Comparison of ENCODE assay signal across 27 mouse cellular contexts in the genomic region with DNA sequence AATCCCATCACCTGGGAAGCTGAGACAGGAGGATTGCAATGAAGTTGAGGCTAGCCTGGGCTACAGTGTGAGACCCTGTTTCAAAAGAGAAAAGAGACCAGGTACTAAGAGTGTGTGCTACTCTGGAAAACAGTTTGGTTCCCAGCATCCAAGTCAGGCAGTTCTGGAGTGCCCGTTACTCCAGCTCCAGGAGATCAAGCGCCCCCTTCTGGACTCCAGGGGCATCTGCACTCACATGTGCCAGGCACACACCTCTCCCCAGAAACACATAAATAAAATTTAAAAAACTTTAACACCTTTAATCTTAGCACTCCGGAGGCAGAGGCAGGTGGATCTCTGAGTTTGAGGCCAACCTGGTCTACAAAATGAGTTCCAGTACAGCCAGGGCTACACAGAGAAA. TPM values are rescaled to one million over a fixed set of nuclear protein-coding genes. Genes with fewer than 3 reads are reported as not detected.
DNase-seq lines count a peak whose midpoint lies in the region; TF ChIP-seq lines count a peak whose summit lies in the region.
"Had no signal": no experiment of that assay in that cellular context is flagged by ENCODE, and none has a peak within 500 bp of the region (broad histone marks: within the 10 kb centered on the region; RNA-seq: fewer than 3 reads in every experiment).

No protein-coding gene starts in this region.

- no peak for DNase-seq in testis, postnatal 14 days (ENCODE audit: low spot score)
- DNase-seq in R1 (ENCODE audit: low read depth, low spot score) = peak; percentile 78
- DNase-seq in left cerebral cortex, adult 8-10 months (ENCODE audit: low spot score in 2 of 2) = no peak
- DNase-seq in left cerebral cortex, adult 18-20 months (ENCODE audit: low spot score in 2 of 2) = no peak
- no peak for DNase-seq in lung, adult 2 months
- DNase-seq: heart, adult 11 months had no signal

- H3K9me3 ChIP-seq in ES-Bruce4 (replicated peaks; ENCODE audit: control insufficient read depth, insufficient read depth, low read length, poor library complexity, severe bottlenecking) = no peaks in the 10 kb centered on the region
- H3K9me3 ChIP-seq: forebrain, embryonic 10.5 days; forebrain, embryonic 13.5 days; heart, embryonic 12.5 days; heart, embryonic 15.5 days; hindbrain, embryonic 10.5 days; hindbrain, embryonic 13.5 days; intestine, embryonic 15.5 days had no signal

- H3K4me3 ChIP-seq in testis, adult 2 months (ENCODE audit: control insufficient read depth, low read depth, low read length) = no peak overlapping the region
- H3K4me3 ChIP-seq in ES-Bruce4 (ENCODE audit: low read depth, low read length) = no peak overlapping the region
- H3K4me3 ChIP-seq in lung, adult 2 months (replicated peaks; ENCODE audit: extremely low read depth, low read depth, low read length) = no peak overlapping the region
- H3K4me3 ChIP-seq: forebrain, embryonic 10.5 days; forebrain, embryonic 13.5 days; gastrocnemius, adult 2 months; heart, embryonic 12.5 days; heart, embryonic 15.5 days; hindbrain, embryonic 10.5 days; hindbrain, embryonic 13.5 days; intestine, embryonic 15.5 days had no signal

- H3K27me3 ChIP-seq in testis, adult 2 months (ENCODE audit: control insufficient read depth, insufficient read depth, low read length) = no peaks in the 10 kb centered on the region
- H3K27me3 ChIP-seq in ES-Bruce4 (ENCODE audit: control insufficient read depth, insufficient read depth, low read length, poor library complexity, severe bottlenecking) = no peaks in the 10 kb centered on the region

- TF ChIP-seq POLR2A in testis, adult 2 months (IDR thresholded peaks at IDR 0.05; ENCODE audit: control insufficient read depth, low read depth, low read length) = no peak
- no peak for TF ChIP-seq POLR2A in ES-Bruce4 (IDR thresholded peaks at IDR 0.05; ENCODE audit: insufficient read depth, low read length)
- no peak for TF ChIP-seq POLR2A in lung, adult 2 months (IDR thresholded peaks at IDR 0.05; ENCODE audit: borderline replicate concordance, extremely low read depth, low read depth, low read length)

- no peaks in the 10 kb centered on the region for H3K36me3 ChIP-seq in testis, adult 2 months (ENCODE audit: control insufficient read depth, insufficient read depth, low read length)
- no peaks in the 10 kb centered on the region for H3K36me3 ChIP-seq in ES-Bruce4 (ENCODE audit: control insufficient read depth, insufficient read depth, low read length, poor library complexity, severe bottlenecking)
- H3K36me3 ChIP-seq: forebrain, embryonic 10.5 days; heart, embryonic 12.5 days; heart, embryonic 15.5 days; hindbrain, embryonic 10.5 days; hindbrain, embryonic 13.5 days; intestine, embryonic 15.5 days had no signal

- no peak overlapping the region for H3K27ac ChIP-seq in testis, adult 2 months (ENCODE audit: control insufficient read depth, insufficient read depth, low read depth, low read length)
- no peak overlapping the region for H3K27ac ChIP-seq in ES-Bruce4 (ENCODE audit: insufficient read depth, low read length)
- H3K27ac ChIP-seq: forebrain, embryonic 10.5 days; forebrain, embryonic 13.5 days; gastrocnemius, adult 2 months; heart, embryonic 15.5 days; hindbrain, embryonic 13.5 days; intestine, embryonic 15.5 days had no signal

- no peak overlapping the region for H3K9ac ChIP-seq in ES-Bruce4 (ENCODE audit: low read depth, poor library complexity, severe bottlenecking)
- H3K9ac ChIP-seq: forebrain, embryonic 13.5 days; heart, embryonic 12.5 days; heart, embryonic 15.5 days; hindbrain, embryonic 13.5 days; intestine, embryonic 15.5 days had no signal

- peak; percentile 21; the same call in 1 of the 2 replicates for TF ChIP-seq CTCF in testis, adult 2 months (IDR thresholded peaks at IDR 0.05; ENCODE audit: control insufficient read depth, insufficient read depth, insufficient replicate concordance, low read depth, low read length)
- peak; percentile 37 for TF ChIP-seq CTCF in ES-Bruce4 (IDR thresholded peaks at IDR 0.05; ENCODE audit: low read depth, low read length)
- no peak for TF ChIP-seq CTCF in lung, adult 2 months (IDR thresholded peaks at IDR 0.05; ENCODE audit: insufficient read depth, low read length)

- no peak for TF ChIP-seq EP300 in ES-Bruce4 (IDR thresholded peaks at IDR 0.05; ENCODE audit: insufficient read depth, low read depth, low read length)

- WGBS in lung, adult 2 months = 67% methylated on average over 3 of the region's 3 CpGs

- H3K4me1 ChIP-seq in testis, adult 2 months (ENCODE audit: control insufficient read depth, insufficient read depth, low read length) = no peaks in the 10 kb centered on the region
- H3K4me1 ChIP-seq in ES-Bruce4 (ENCODE audit: control insufficient read depth, insufficient read depth, low read length) = no peaks in the 10 kb centered on the region
- H3K4me1 ChIP-seq in lung, adult 2 months (ENCODE audit: control insufficient read depth, insufficient read depth, low read length) = no peaks in the 10 kb centered on the region
- H3K4me1 ChIP-seq: heart, embryonic 12.5 days; heart, embryonic 15.5 days; intestine, embryonic 15.5 days had no signal

RNA-seq across cellular contexts. Expression of a gene that starts 9.9 kb away (rescaled TPM):
- not detected in 2 replicates for polyA plus RNA-seq in testis, adult 2 months (2012; rRNA removed)
- 0.99 and 3.0 TPM in 2 replicates for polyA plus RNA-seq in ES-Bruce4 (2011; ENCODE audit: insufficient read depth, insufficient read length, low read depth, missing spikeins)
- 1 to 10 TPM; 3.3 to 6.1 (median 4.8) TPM for total RNA-seq in left cerebral cortex, adult 8-10 months (2022)
- total RNA-seq in left cerebral cortex, adult 18-20 months (2021) = 1 to 10 TPM; 3.3 to 3.8 TPM
- polyA plus RNA-seq in lung, adult 2 months (2012; rRNA removed) = 0.58 and 1.1 TPM in 2 replicates

RNA-seq across cellular contexts. Expression of a gene that starts 19.4 kb away (rescaled TPM):
- polyA plus RNA-seq in testis, adult 2 months (2012; rRNA removed) = not detected in 2 replicates
- not detected in 2 replicates for polyA plus RNA-seq in ES-Bruce4 (2011; ENCODE audit: insufficient read depth, insufficient read length, low read depth, missing spikeins)
- under 1 TPM; 0.16 to 0.74 (median 0.44) TPM for total RNA-seq in left cerebral cortex, adult 8-10 months (2022)
- total RNA-seq in left cerebral cortex, adult 18-20 months (2021) = not detected
- polyA plus RNA-seq in lung, adult 2 months (2012; rRNA removed) = 2.1 and 2.6 TPM in 2 replicates
- total RNA-seq: gastrocnemius, adult 2 months; gastrocnemius, postnatal 14 days had no signal
- polyA plus RNA-seq: activated CD4-positive, CD25-positive, alpha-beta regulatory T cell, adult 4 months; brain, embryonic 14.5 days; C2C12; embryonic facial prominence, embryonic 11.5 days; forebrain, embryonic 10.5 days; forebrain, embryonic 13.5 days; forebrain, embryonic 16.5 days; heart, embryonic 12.5 days; heart, embryonic 15.5 days; hindbrain, embryonic 10.5 days; hindbrain, embryonic 13.5 days had no signal

RNA-seq across cellular contexts. Expression of a gene that starts 33.2 kb away (rescaled TPM):
- 1.5 and 3.6 TPM in 2 replicates for polyA plus RNA-seq in testis, adult 2 months (2012; rRNA removed)
- polyA plus RNA-seq in ES-Bruce4 (2011; ENCODE audit: insufficient read depth, insufficient read length, low read depth, missing spikeins) = not detected in 2 replicates
- total RNA-seq in left cerebral cortex, adult 8-10 months (2022) = 1 to 10 TPM in 2 of 4 experiments, not detected in 2; 1.3 to 2.8 TPM
- under 1 TPM; 0.60 to 0.82 TPM for total RNA-seq in left cerebral cortex, adult 18-20 months (2021)
- polyA plus RNA-seq in lung, adult 2 months (2012; rRNA removed) = 18.6 and 25.0 TPM in 2 replicates
- total RNA-seq: ES-E14 had no signal
- polyA plus RNA-seq: activated CD4-positive, CD25-positive, alpha-beta regulatory T cell, adult 4 months; C2C12; CD4-positive, CD25-positive, alpha-beta regulatory T cell, adult 4 months; embryonic facial prominence, embryonic 11.5 days; embryonic facial prominence, embryonic 14.5 days; forebrain, embryonic 10.5 days; forebrain, embryonic 13.5 days; forebrain, embryonic 16.5 days; heart, embryonic 12.5 days; heart, embryonic 15.5 days; hindbrain, embryonic 10.5 days; hindbrain, embryonic 13.5 days; hindbrain, embryonic 16.5 days; intestine, embryonic 15.5 days; Patski had no signal

RNA-seq across cellular contexts. Expression of a gene that starts 43.8 kb away (rescaled TPM):
- 0.60 and 0.93 TPM in 2 replicates for polyA plus RNA-seq in testis, adult 2 months (2012; rRNA removed)
- not detected in 2 replicates for polyA plus RNA-seq in ES-Bruce4 (2011; ENCODE audit: insufficient read depth, insufficient read length, low read depth, missing spikeins)
- total RNA-seq in left cerebral cortex, adult 8-10 months (2022) = 1 to 10 TPM; 1.1 to 2.3 (median 1.2) TPM
- under 1 TPM; 0.60 to 0.82 TPM for total RNA-seq in left cerebral cortex, adult 18-20 months (2021)
- polyA plus RNA-seq in lung, adult 2 months (2012; rRNA removed) = 2.2 and 2.3 TPM in 2 replicates
- total RNA-seq: ES-E14 had no signal
- polyA plus RNA-seq: activated CD4-positive, CD25-positive, alpha-beta regulatory T cell, adult 4 months; CD4-positive, CD25-positive, alpha-beta regulatory T cell, adult 4 months; embryonic facial prominence, embryonic 11.5 days; embryonic facial prominence, embryonic 14.5 days; forebrain, embryonic 10.5 days; forebrain, embryonic 13.5 days; forebrain, embryonic 16.5 days; heart, embryonic 12.5 days; heart, embryonic 15.5 days; hindbrain, embryonic 10.5 days; hindbrain, embryonic 13.5 days; hindbrain, embryonic 16.5 days; intestine, embryonic 15.5 days; Patski had no signal

RNA-seq across cellular contexts. Expression of a gene that starts 52.4 kb away (rescaled TPM):
- polyA plus RNA-seq in testis, adult 2 months (2012; rRNA removed) = 0.09 and 0.14 TPM in 2 replicates
- 1.1 TPM in 1 of 2 replicates, not detected in the other for polyA plus RNA-seq in ES-Bruce4 (2011; ENCODE audit: insufficient read depth, insufficient read length, low read depth, missing spikeins)
- 1 to 10 TPM in 2 of 4 experiments, under 1 TPM in 2; 0.30 to 2.6 (median 0.83) TPM for total RNA-seq in left cerebral cortex, adult 8-10 months (2022)
- under 1 TPM; 0.30 to 0.42 TPM for total RNA-seq in left cerebral cortex, adult 18-20 months (2021)
- polyA plus RNA-seq in lung, adult 2 months (2012; rRNA removed) = 12.2 and 20.6 TPM in 2 replicates
- total RNA-seq: gastrocnemius, postnatal 14 days had no signal
- polyA plus RNA-seq: C2C12; embryonic facial prominence, embryonic 11.5 days; forebrain, embryonic 13.5 days; hindbrain, embryonic 10.5 days; Patski had no signal
